Mouse (Mus musculus): ENCODE data around the gene Wwox.

The Wwox gene

GRCm38 (mm10) chr8:115228903-115229302 lies 789.4 kb downstream of the Wwox start:
- no peak for DNase-seq (ENCODE audit: low spot score)

- DNase-seq (ENCODE audit: low spot score), result no peak
Measured at GRCm38 (mm10) chr8:115234068-115234467, 794.6 kb downstream of the Wwox start.

GRCm38 (mm10) chr8:115237596-115237995 lies 798.1 kb downstream of the Wwox start:
- DNase-seq (ENCODE audit: low spot score), result no peak

- no peak for DNase-seq (ENCODE audit: low spot score)
Measured at GRCm38 (mm10) chr8:115243465-115244027, 804.1 kb downstream of the Wwox start.

GRCm38 (mm10) chr8:115249688-115250366 lies 810.4 kb downstream of the Wwox start:
- DNase-seq (ENCODE audit: low spot score), result no peak

DNA sequence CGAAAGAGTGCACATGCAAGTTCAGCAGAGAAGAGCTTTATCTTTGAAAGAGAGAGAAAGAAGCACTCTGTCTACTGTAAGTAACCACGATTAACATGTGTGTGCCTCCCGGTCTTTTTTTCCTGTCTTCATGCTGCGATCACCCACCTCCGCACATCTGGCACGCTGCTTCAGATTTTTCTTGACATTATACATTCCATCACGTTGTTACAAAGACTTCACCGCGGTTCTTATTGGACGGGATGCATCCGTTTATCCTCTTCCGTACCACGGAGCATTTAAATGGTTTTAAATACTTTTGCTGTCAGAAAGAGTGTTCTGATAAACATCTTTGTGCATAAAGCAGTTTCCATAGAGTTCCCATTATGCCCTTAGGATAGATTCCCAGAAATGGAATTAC lies 816.1 kb downstream of the Wwox start:
- no peak for DNase-seq (ENCODE audit: low spot score)

DNA sequence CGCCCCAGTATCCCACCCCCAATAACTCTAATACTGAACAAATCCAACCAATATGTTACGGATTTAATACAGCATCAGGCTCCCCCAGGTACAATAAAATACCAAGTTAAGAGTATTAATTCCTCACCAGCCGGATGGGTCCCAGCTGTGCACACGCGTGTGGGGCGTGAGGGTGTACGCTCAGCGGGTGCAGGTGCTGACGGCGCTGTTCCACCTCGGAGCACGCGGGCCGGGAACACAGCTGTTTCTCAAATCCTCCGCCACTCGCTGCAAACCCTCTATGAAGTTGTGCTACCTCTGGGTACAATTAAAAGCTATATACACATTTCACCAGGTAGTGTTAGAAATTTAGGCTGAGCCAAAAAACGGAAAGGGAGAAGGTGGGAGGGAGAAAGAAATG lies 818.0 kb downstream of the Wwox start:
- DNase-seq (ENCODE audit: low spot score), result no peak

GRCm38 (mm10) chr8:115259806-115260205 lies 820.4 kb downstream of the Wwox start:
- DNase-seq (ENCODE audit: low spot score), result no peak

DNA sequence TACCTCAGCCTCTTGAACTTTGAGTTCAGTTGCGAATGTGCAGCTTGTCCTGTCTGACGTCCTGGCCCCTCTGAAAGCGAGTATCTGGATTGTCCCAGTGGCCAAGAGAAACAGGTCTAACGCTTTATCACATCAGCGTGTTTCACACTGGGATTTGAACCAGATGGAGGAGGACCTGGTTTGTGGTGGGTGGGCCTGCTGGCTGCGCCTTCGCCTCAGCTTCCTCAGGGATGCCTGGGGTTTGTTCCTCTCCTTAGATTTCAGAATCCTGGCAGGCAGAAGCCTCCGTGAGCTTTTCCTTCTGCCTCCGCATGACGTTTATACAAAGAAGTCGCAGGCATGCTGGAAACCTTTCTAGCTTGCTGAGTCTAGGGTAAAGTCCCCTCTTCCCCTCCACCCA lies 827.7 kb downstream of the Wwox start:
- no peak for DNase-seq (ENCODE audit: low spot score)

DNA sequence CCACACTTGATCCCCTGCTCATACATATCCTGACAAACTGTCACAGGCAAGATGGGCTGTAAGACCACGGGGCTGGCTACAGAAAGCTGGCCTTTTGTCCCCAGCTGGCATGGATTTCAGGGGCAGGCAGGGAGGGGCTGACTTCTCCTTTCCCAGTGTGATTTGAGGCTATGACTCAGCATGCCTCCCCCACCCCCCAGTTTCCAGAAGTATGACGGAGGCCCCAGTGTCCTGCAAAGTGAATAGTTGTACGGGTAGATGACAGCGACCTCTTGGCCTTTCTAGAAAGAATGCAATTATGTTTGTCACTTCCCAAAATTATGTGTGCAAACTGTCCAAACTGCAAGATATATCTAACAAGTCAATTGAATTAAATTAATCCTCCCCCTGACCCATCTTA lies 830.1 kb downstream of the Wwox start:
- no peak for DNase-seq (ENCODE audit: low spot score)

GRCm38 (mm10) chr8:115273976-115274375 lies 834.5 kb downstream of the Wwox start:
- DNase-seq (ENCODE audit: low spot score), result no peak

DNA sequence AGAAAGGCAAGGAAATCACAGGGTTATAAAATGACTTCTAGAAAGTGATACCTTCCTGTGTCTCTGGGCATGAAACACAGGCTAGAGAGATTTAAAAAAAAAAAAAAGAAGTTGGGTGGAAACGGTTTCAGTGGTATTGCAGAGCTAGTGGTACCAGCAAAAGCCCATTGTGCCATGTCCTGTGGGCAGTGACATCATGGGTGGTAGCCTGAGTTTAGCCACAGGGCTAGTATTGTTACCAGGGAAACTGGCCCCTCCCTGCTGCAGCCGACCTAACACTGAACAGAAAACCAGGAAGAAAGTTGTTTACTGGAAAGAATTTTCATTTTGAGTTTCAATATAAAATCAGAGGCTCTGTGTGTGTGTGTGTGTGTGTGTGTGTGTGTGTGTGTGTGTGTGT lies 836.8 kb downstream of the Wwox start:
- no peak for DNase-seq (ENCODE audit: low spot score)

DNA sequence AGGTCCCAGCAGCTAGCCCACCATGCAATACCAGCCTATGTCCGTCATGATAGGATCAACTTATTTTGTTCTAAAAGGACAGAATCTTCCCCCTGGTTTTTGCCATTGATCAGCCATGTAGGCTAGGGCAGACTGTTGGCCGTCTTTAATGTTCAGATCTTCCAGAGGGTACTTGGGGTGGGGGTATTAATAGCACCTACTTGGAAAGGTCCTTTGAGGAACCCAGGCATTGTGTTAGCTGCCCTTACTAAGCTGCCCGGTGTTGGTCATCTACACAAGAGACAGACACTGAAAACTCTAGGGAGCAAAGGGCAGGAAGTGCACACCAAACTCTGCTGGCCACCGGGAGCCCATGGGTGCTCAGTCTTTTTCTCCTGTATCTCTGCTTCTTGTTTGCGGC lies 838.8 kb downstream of the Wwox start:
- no peak for DNase-seq (ENCODE audit: low spot score)

DNA sequence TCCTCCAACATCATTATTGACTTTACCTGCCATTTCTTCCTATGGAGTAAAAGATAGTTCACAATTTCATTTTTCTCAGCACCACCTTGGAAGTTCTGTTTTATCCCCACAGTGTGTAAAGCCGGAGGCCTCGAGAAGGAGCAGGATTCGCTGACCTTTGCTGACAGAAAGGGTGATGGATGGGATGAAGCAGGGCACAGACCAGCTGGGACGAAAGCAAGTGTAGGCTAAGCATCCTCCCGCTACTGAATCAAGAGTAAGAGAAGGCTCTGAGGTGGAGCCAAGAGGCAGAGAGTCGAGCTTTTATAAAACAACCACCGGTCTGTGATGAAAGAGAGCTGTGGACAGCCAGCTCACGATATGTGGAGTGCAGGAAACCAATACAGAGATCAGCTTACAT lies 850.8 kb downstream of the Wwox start:
- no peak for DNase-seq (ENCODE audit: low spot score)

GRCm38 (mm10) chr8:115296760-115297159 lies 857.3 kb downstream of the Wwox start:
- DNase-seq (ENCODE audit: low spot score), result no peak

- no peak for DNase-seq (ENCODE audit: low spot score)
Measured at GRCm38 (mm10) chr8:115302484-115302883, 863.0 kb downstream of the Wwox start.

- DNase-seq (ENCODE audit: low spot score), result no peak
Measured at GRCm38 (mm10) chr8:115307412-115307811, 868.0 kb downstream of the Wwox start.

GRCm38 (mm10) chr8:115311003-115311402 lies 871.5 kb downstream of the Wwox start:
- no peak for DNase-seq (ENCODE audit: low spot score)

- no peak for DNase-seq (ENCODE audit: low spot score)
Measured at GRCm38 (mm10) chr8:115312371-115312770, 872.9 kb downstream of the Wwox start.

DNA sequence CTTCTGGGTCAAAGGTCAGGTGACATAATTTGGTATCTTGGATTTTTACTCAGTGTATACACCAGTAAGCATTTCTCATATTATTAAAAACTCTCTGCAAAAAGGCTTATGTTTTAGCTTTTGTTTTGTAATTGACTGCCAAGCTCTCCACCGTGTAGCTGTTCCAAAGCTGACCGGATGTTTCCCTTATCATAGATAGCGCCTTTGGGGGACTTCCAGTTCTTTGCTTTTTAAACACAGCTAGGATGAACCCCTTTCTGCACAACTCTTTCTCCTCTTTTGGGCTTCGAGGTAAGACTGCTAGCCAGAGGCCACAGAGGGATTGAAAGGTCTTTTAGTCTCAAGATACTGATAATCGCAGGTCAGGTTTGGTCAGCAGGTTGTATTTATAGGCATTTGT lies 883.0 kb downstream of the Wwox start:
- DNase-seq (ENCODE audit: low spot score), result no peak

DNA sequence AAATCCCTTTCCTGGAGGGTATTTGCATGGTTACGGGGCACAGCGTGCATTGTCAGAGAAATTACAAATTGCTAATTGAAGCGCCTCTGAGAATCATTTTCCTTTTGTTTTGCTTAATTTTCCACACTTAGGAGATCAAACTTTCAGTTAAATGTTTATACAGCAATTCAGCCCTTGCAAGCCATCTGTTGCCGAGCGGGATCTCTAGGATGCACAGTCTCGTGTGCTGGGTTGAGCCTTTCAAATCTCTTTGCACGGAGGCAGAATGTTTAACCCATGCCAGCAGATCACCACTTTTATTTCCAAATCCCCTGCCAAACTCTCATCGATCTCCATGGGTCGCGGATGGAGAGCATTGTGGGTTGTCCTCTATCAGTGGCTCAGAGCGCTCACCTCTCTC lies 891.2 kb downstream of the Wwox start:
- peak; percentile 3 for DNase-seq (ENCODE audit: low spot score)

DNA sequence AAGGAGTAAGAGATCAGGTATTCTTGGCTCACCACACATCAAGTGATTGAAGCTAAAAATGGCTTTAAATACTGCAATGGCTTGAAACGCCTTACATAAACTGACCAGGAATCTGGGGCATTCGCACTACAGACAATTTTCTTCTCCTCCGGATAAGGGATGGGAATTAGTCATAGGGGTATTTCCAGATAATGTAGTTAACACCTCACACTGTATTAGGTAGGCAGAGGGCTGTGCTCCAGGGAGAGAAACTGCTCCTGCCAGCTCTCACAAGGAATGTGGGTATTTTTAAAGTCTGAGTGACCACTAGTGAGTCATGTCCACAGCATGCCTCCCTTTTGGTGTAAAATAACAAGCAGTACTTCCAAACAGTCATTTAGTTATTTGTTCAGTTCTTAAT lies 894.5 kb downstream of the Wwox start:
- no peak for DNase-seq (ENCODE audit: low spot score)

GRCm38 (mm10) chr8:115336361-115336760 lies 896.9 kb downstream of the Wwox start:
- no peak for DNase-seq (ENCODE audit: low spot score)

GRCm38 (mm10) chr8:115348704-115349103 lies 909.2 kb downstream of the Wwox start:
- DNase-seq (ENCODE audit: low spot score), result no peak

All from layer of hippocampus, adult 9-10 months (tissue).